Mouse (Mus musculus): ENCODE data around the gene Scn4b.

Gene Scn4b

GRCm38 (mm10) chr9:45196125-45196830 is 58.1 kb downstream of the Scn4b start:
- DNase-seq: no peak

GRCm38 (mm10) chr9:45197549-45197948 is 59.4 kb downstream of the Scn4b start:
- no peak for DNase-seq

- no peak for DNase-seq
Observed at GRCm38 (mm10) chr9:45201319-45201947, 63.2 kb downstream of the Scn4b start.

DNA sequence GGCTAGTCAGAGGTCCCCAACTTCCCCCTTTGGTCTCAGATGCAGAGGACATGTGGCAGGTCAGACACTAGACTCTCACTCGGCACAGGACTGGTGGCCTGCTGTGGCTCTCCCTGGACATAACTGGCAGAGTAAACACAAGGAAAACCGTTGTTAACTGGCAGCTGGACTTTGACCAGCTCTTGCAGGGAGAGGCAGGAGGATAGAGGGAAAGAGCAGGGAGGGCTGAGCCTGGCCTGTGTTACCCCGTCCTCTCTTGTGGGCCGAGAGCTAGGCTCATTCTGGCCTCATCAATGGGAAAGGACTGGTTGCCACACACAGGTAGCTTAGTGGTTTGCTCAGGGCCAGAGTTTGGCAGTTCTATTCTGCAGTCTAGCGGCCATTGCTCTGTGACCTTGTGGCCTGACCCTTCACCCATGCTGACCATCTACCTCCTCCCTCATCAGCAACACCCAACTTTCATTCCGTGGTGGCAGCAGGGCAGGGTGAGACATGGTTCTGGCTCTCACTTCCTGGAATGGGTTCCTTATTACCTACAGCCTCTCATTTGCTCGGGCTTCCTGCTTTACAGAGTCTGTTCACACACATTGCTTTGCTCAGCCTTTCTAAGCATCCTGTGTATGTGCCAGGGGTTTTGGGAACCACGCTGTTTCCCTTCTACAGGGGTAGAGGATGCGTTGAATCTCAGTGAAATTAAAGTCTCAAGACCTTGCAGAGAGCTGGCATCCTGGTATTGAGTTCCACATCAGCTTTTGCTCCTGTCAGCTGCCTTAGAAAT is 64.0 kb downstream of the Scn4b start:
- DNase-seq: no peak

Data from cerebellum, postnatal 10 days (tissue).